Mouse (Mus musculus): ENCODE data around the gene Serpinc1.

DNA sequence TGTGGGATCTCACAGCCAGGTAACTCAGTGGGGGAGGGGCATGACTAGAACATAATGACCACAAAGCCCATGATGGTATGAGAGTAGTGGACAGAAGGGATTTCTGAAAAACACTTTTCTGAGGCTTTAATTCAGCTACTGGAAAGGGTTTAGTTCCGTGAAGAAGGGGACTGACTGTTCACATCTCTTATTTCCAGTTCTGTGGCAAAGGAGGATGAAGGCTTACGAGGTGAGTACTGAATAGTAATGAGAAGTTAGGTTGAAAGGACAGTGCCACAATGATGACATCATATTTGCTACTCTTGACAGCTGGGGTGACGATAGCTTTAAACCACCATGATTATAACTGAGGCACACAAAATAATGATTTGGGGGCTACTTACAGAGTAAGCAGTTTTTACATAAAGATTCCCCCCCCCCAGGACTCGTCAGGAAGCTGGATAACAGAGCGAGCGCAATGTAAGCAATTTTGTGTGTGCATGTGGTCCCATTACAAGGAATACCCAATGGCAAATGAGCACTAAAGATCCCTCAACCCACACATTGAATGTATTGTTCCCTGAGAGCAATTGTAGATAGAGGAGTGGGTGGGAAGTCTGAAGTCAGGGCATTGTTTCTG, 57.5 kb downstream of the Serpinc1 start:
- no peak for TF ChIP-seq CHD2 (IDR thresholded peaks at IDR 0.05; ENCODE audit: low read depth, low read length)
- TF ChIP-seq ZC3H11A (IDR thresholded peaks at IDR 0.05; ENCODE audit: borderline replicate concordance, low read depth, low read length) = no peak
